Mouse (Mus musculus) urinary bladder, postnatal 10 days (tissue): ENCODE measurements around the gene Ephb1.
A peak's percentile ranks its signal among the peaks of the same experiment; 100 is the strongest.

Experiments
- DNase-seq: peaks from one replicate; pipeline ENCODE4 v3.0.0; 2022; ENCODE audit warnings: low spot score

Gene Ephb1

GRCm38 (mm10) chr9:102354561-102354973, at the start of gene Ephb1:
TSS of gene Ephb1 (minus strand) at chr9:102354693.
- peak; percentile 28 for DNase-seq

- no peak for DNase-seq
Observed at GRCm38 (mm10) chr9:102403086-102404021, 48.9 kb upstream of the Ephb1 start.

GRCm38 (mm10) chr9:102402671-102403070, 48.2 kb upstream of the Ephb1 start:
- no peak for DNase-seq

- DNase-seq = no peak
Observed at GRCm38 (mm10) chr9:102388266-102388665, 33.8 kb upstream of the Ephb1 start.

GRCm38 (mm10) chr9:102386816-102387215, 32.3 kb upstream of the Ephb1 start:
- no peak for DNase-seq

GRCm38 (mm10) chr9:102380235-102380634, 25.7 kb upstream of the Ephb1 start:
- DNase-seq = no peak

GRCm38 (mm10) chr9:102374661-102375060, 20.2 kb upstream of the Ephb1 start:
- DNase-seq = no peak

- no peak for DNase-seq
Observed at GRCm38 (mm10) chr9:102373886-102374285, 19.4 kb upstream of the Ephb1 start.

GRCm38 (mm10) chr9:102371936-102372335, 17.4 kb upstream of the Ephb1 start:
- no peak for DNase-seq

- DNase-seq = no peak
Observed at GRCm38 (mm10) chr9:102371036-102371770, 16.7 kb upstream of the Ephb1 start.

- DNase-seq = no peak
Observed at GRCm38 (mm10) chr9:102370141-102370540, 15.6 kb upstream of the Ephb1 start.

GRCm38 (mm10) chr9:102369141-102369540, 14.6 kb upstream of the Ephb1 start:
- DNase-seq = no peak

GRCm38 (mm10) chr9:102367796-102368195, 13.3 kb upstream of the Ephb1 start:
- DNase-seq = no peak

GRCm38 (mm10) chr9:102365536-102365935, 11.0 kb upstream of the Ephb1 start:
- DNase-seq = no peak

GRCm38 (mm10) chr9:102359311-102359710, 4.8 kb upstream of the Ephb1 start:
- no peak for DNase-seq

- no peak for DNase-seq
Observed at GRCm38 (mm10) chr9:102358711-102359110, 4.2 kb upstream of the Ephb1 start.

GRCm38 (mm10) chr9:102358011-102358410, 3.5 kb upstream of the Ephb1 start:
- no peak for DNase-seq

GRCm38 (mm10) chr9:102356516-102356915, 2.0 kb upstream of the Ephb1 start:
- DNase-seq = no peak

GRCm38 (mm10) chr9:102355726-102356125, 1.2 kb upstream of the Ephb1 start:
- no peak for DNase-seq

- DNase-seq = no peak
Observed at GRCm38 (mm10) chr9:102353636-102354491, 629 bp downstream of the Ephb1 start.

GRCm38 (mm10) chr9:102353056-102353635, 1.3 kb downstream of the Ephb1 start:
- DNase-seq = no peak
